Mouse (Mus musculus) limb, embryonic 14.5 days (tissue): Measurements from ENCODE around the gene Rbm17. TPM values are rescaled to one million over a fixed set of nuclear protein-coding genes. Genes with fewer than 3 reads are reported as not detected.
"Not testable (repeated sequence)": the region's sequence is repeated elsewhere in the genome, so short reads cannot be mapped to it uniquely, and the experiment has no call there.

Source experiments
- ATAC-seq: fragments of 200-750 bp; cut with Nextera tagmentation; 2 replicates; pipeline ENCODE4 v1.8.0; 2017; ENCODE audit warnings: low read depth, moderate number of reproducible peaks, moderate TSS enrichment; ENCODE audit not compliant: low FRiP score
- DNase-seq: peaks from one replicate; pipeline ENCODE4 v3.0.0-alpha.2; 2015; ENCODE audit warnings: low spot score
- H3K27ac ChIP-seq: fragments of 300-500 bp; sonication (generic); replicated peaks from 2 replicates; pipeline ENCODE4 v1.5.1; 2014; ENCODE audit warnings: low read depth, mild to moderate bottlenecking, low read length, moderate library complexity, mixed read lengths
- H3K27me3 ChIP-seq: fragments of 300-500 bp; sonication (generic); 2 replicates; pipeline ENCODE4 v1.6.1; 2014; ENCODE audit warnings: low read length, mixed read lengths; ENCODE audit not compliant: control insufficient read depth, insufficient read depth
- H3K36me3 ChIP-seq: fragments of 300-500 bp; sonication (generic); 2 replicates; pipeline ENCODE4 v1.6.1; 2014; ENCODE audit warnings: mild to moderate bottlenecking, low read length, moderate library complexity, mixed read lengths; ENCODE audit not compliant: control insufficient read depth, insufficient read depth
- H3K4me1 ChIP-seq: fragments of 300-500 bp; sonication (generic); 2 replicates; pipeline ENCODE4 v1.6.1; 2014; ENCODE audit warnings: antibody characterized with exemption, low read length, mixed read lengths; ENCODE audit not compliant: control insufficient read depth, insufficient read depth
- H3K4me2 ChIP-seq: fragments of 300-500 bp; sonication (generic); replicated peaks from 2 replicates; pipeline ENCODE4 v1.6.1; 2014; ENCODE audit warnings: low read depth, mild to moderate bottlenecking, low read length, moderate library complexity; ENCODE audit not compliant: severe bottlenecking
- H3K4me3 ChIP-seq: fragments of 300-500 bp; sonication (generic); replicated peaks from 2 replicates; pipeline ENCODE4 v1.5.1; 2014; ENCODE audit warnings: low read length
- H3K9ac ChIP-seq: fragments of 300-500 bp; sonication (generic); 2 replicates; pipeline ENCODE4 v1.6.1; 2014; ENCODE audit warnings: mild to moderate bottlenecking, low read depth, low read length, moderate library complexity; ENCODE audit not compliant: severe bottlenecking
- H3K9me3 ChIP-seq: fragments of 300-500 bp; sonication (generic); 2 replicates; pipeline ENCODE4 v1.6.1; 2016; ENCODE audit warnings: low read length; ENCODE audit not compliant: control insufficient read depth
- POLR2A ChIP-seq: fragments of 200-500 bp; IDR thresholded peaks from 2 replicates; pipeline ENCODE4 v1.8.0; 2012; ENCODE audit warnings: inconsistent platforms, mild to moderate bottlenecking, moderate library complexity, borderline replicate concordance; ENCODE audit not compliant: insufficient read depth, insufficient read length; ENCODE audit errors: extremely low read depth
- WGBS: fragments of 180-500 bp; shearing (Covaris S2); extraction: QIAGEN DNeasy Blood & Tissue Kit; methylation state at CpG from one replicate; pipeline ENCODE4 v1.1.7; 2014; 5-methylcytosine and 5-hydroxymethylcytosine counted together
- polyA plus RNA-seq, 2 experiments: library from polyadenylated mRNA; depleted of rRNA in 1 of 2; stranded (reverse) in 1 of 2; unstranded in 1 of 2; fragments of >200 nt; fragmentation: Nextera tagmentation in 1 of 2; extraction: Ambion mirVana in 1 of 2; gene quantifications; 2 replicates each; pipeline versions ENCODE4 v1.2.1 to v1.2.3; 2012 to 2014

Gene Rbm17
- polyA plus RNA-seq, 2 experiments, result 141 to 202 TPM

- DNase-seq (no peak), ATAC-seq (no peak)
- WGBS, result 11% methylated on average over 1 of the region's 1 CpGs
- no peak for TF ChIP-seq POLR2A
- Histone ChIP-seq H3K36me3 (no peaks in the 10 kb centered on the region), H3K27me3 (no peaks in the 10 kb centered on the region), H3K9me3 (no peaks in the 10 kb centered on the region), H3K27ac (no peak overlapping the region), H3K4me3 (no peak overlapping the region), H3K4me1 (no peaks in the 10 kb centered on the region), H3K9ac (no peak overlapping the region), H3K4me2 (no peak overlapping the region)
Observed at GRCm38 (mm10) chr2:11545380-11545779, 58.6 kb downstream of the Rbm17 start.

- TF ChIP-seq POLR2A, result no peak
- no peaks in the 10 kb centered on the region for H3K4me1 ChIP-seq
- no peak overlapping the region for H3K9ac ChIP-seq
- DNase-seq (no peak), ATAC-seq (no peak)
- no peaks in the 10 kb centered on the region for H3K27me3 ChIP-seq
- no peak overlapping the region for H3K27ac ChIP-seq
- 78% methylated on average over 5 of the region's 5 CpGs for WGBS
- no peak overlapping the region for H3K4me3 ChIP-seq
- H3K36me3 ChIP-seq, result no peaks in the 10 kb centered on the region
- no peak overlapping the region for H3K4me2 ChIP-seq
- H3K9me3 ChIP-seq, result no peaks in the 10 kb centered on the region
Observed at GRCm38 (mm10) chr2:11544342-11544741, 59.6 kb downstream of the Rbm17 start.

DNA sequence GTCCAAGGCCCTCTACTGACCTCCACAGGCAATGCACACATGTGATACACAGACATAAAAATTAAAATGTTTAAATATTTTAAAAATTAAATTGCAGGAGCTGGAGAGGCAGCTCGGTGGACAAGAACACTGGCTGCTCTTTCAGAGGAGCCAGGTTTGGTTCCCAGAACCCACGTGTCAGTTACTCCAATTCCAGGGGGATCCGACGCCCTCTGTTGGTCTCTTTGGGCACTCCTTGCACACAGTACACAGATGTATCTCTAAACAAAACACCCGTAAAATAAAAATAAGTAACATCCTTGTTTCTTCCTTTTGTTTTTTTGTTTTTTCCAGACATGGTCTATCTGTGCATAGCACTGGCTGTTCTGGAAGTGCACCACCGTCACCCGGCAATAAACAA is 60.8 kb downstream of the Rbm17 start:
- Histone ChIP-seq H3K4me1 (no peaks in the 10 kb centered on the region), H3K4me3 (no peak overlapping the region), H3K27me3 (no peaks in the 10 kb centered on the region), H3K4me2 (no peak overlapping the region), H3K9me3 (no peaks in the 10 kb centered on the region), H3K36me3 (no peaks in the 10 kb centered on the region), H3K27ac (no peak overlapping the region), H3K9ac (no peak overlapping the region)
- WGBS, result 84% methylated on average over 7 of the region's 7 CpGs
- no peak for TF ChIP-seq POLR2A
- ATAC-seq (no peak), DNase-seq (no peak)

DNA sequence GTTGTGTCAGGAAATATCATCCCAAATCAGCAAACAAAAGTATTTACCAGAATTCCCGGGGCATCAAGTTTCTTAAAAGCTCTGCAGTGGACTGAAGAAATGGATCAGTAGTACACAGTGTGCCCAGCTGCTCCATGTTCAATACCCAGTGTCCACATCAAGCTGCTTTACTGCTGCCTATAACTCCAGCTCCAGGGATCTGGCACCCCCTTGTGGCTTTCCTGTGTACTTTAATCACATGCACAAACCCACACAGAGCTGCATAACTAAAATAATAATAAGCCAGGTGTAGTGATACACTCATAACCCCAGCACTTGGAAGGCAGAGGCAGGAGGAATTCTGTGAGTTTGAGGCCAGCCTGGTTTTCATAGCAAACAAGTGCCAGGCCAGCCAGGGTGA is 61.3 kb downstream of the Rbm17 start:
- no peaks in the 10 kb centered on the region for H3K9me3 ChIP-seq
- WGBS, result 79% methylated on average over 1 of the region's 1 CpGs
- TF ChIP-seq POLR2A, result no peak
- no peak overlapping the region for H3K9ac ChIP-seq
- ATAC-seq (peak; percentile 47; the same call in 1 of the 2 replicates), DNase-seq (peak; percentile 63)
- H3K4me2 ChIP-seq, result no peak overlapping the region
- no peaks in the 10 kb centered on the region for H3K36me3 ChIP-seq
- H3K4me3 ChIP-seq, result no peak overlapping the region
- no peaks in the 10 kb centered on the region for H3K4me1 ChIP-seq
- H3K27ac ChIP-seq, result no peak overlapping the region
- H3K27me3 ChIP-seq, result no peaks in the 10 kb centered on the region

GRCm38 (mm10) chr2:11542121-11542520 is 61.8 kb downstream of the Rbm17 start:
- Histone ChIP-seq H3K27me3 (no peaks in the 10 kb centered on the region), H3K4me3 (no peak overlapping the region), H3K27ac (no peak overlapping the region), H3K4me2 (no peak overlapping the region), H3K36me3 (no peaks in the 10 kb centered on the region), H3K4me1 (no peaks in the 10 kb centered on the region), H3K9ac (no peak overlapping the region), H3K9me3 (no peaks in the 10 kb centered on the region)
- no peak for DNase-seq
- no peak for TF ChIP-seq POLR2A
- WGBS, result 94% methylated on average over 1 of the region's 1 CpGs
- ATAC-seq, result no peak

DNA sequence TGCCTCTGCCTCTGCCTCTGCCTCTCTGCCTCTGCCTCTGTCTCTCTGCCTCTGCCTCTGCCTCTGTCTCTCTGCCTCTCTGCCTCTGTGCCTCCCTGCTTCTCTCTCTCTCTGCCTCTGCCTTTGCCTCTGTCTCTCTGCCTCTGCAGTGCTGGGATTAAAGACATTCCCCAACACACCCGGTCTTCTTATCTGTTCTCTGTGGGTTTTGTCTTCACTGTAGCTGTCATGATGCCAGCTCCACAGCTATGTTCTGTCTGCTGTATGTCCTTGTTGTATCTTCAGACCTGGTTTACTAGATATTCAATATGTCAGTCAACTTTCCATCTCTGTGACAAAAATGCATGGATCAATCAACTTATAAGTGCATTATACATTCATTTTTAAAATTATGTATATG is 62.4 kb downstream of the Rbm17 start:
- not testable (repeated sequence) for ATAC-seq, H3K36me3 ChIP-seq, DNase-seq, H3K9ac ChIP-seq, H3K4me2 ChIP-seq, H3K27me3 ChIP-seq, H3K9me3 ChIP-seq, H3K4me3 ChIP-seq, H3K27ac ChIP-seq, H3K4me1 ChIP-seq
- 20% methylated on average over 1 of the region's 1 CpGs for WGBS
